Mouse (Mus musculus) yolk sac, embryonic 10.5 days (tissue): Measurements from ENCODE around the gene Gm1123.
A peak's percentile ranks its signal among the peaks of the same experiment; 100 is the strongest.

Source experiments
- DNase-seq: peaks from one replicate; pipeline ENCODE4 v3.0.0-alpha.2; 2017; ENCODE audit warnings: low spot score

Gm1123 gene

GRCm38 (mm10) chr9:99035575-99035974 lies at the start of gene Gm1123:
TSS of gene Gm1123 (minus strand) at chr9:99035715.
- no peak for DNase-seq

- no peak for DNase-seq
These were observed 46.2 kb upstream of the Gm1123 start for GRCm38 (mm10) chr9:99081718-99082117.

- DNase-seq, result no peak
These were observed 45.8 kb upstream of the Gm1123 start for GRCm38 (mm10) chr9:99081308-99081707.

GRCm38 (mm10) chr9:99080657-99081056 lies 45.1 kb upstream of the Gm1123 start:
- no peak for DNase-seq

- no peak for DNase-seq
These were observed 38.9 kb upstream of the Gm1123 start for GRCm38 (mm10) chr9:99074462-99074861.

- peak; percentile 20 for DNase-seq
These were observed 37.0 kb upstream of the Gm1123 start for GRCm38 (mm10) chr9:99072538-99072937.

- no peak for DNase-seq
These were observed 29.8 kb upstream of the Gm1123 start for GRCm38 (mm10) chr9:99065311-99065710.

GRCm38 (mm10) chr9:99064216-99064615 lies 28.7 kb upstream of the Gm1123 start:
- no peak for DNase-seq

- peak; percentile 45 for DNase-seq
These were observed 27.0 kb upstream of the Gm1123 start for GRCm38 (mm10) chr9:99062544-99062943.

GRCm38 (mm10) chr9:99057751-99058150 lies 22.2 kb upstream of the Gm1123 start:
- no peak for DNase-seq

GRCm38 (mm10) chr9:99049760-99050159 lies 14.2 kb upstream of the Gm1123 start:
- no peak for DNase-seq

GRCm38 (mm10) chr9:99048724-99049250 lies 13.3 kb upstream of the Gm1123 start:
- DNase-seq, result no peak

GRCm38 (mm10) chr9:99044761-99045160 lies 9.2 kb upstream of the Gm1123 start:
- DNase-seq, result no peak

- DNase-seq, result no peak
These were observed 7.1 kb upstream of the Gm1123 start for GRCm38 (mm10) chr9:99042641-99043040.

- DNase-seq, result no peak
These were observed 6.5 kb upstream of the Gm1123 start for GRCm38 (mm10) chr9:99041994-99042393.

GRCm38 (mm10) chr9:99034111-99034510 lies 1.4 kb downstream of the Gm1123 start:
- no peak for DNase-seq

GRCm38 (mm10) chr9:99032031-99032430 lies 3.5 kb downstream of the Gm1123 start:
- DNase-seq, result no peak

GRCm38 (mm10) chr9:99021751-99022150 lies 13.8 kb downstream of the Gm1123 start:
- DNase-seq, result no peak

GRCm38 (mm10) chr9:99021166-99021565 lies 14.3 kb downstream of the Gm1123 start:
- no peak for DNase-seq

GRCm38 (mm10) chr9:99017679-99018078 lies 17.8 kb downstream of the Gm1123 start:
- no peak for DNase-seq

GRCm38 (mm10) chr9:99016759-99017158 lies 18.8 kb downstream of the Gm1123 start:
- no peak for DNase-seq

GRCm38 (mm10) chr9:99016301-99016700 lies 19.2 kb downstream of the Gm1123 start:
- no peak for DNase-seq

- no peak for DNase-seq
These were observed 25.7 kb downstream of the Gm1123 start for GRCm38 (mm10) chr9:99009898-99010199.

GRCm38 (mm10) chr9:99009069-99009897 lies 26.2 kb downstream of the Gm1123 start:
- no peak for DNase-seq
